Mouse (Mus musculus): ENCODE results near the gene Chrng. TPM values are rescaled to one million over a fixed set of nuclear protein-coding genes. Genes with fewer than 3 reads are reported as not detected.

Chrng gene
- not detected for total RNA-seq (2021)

GRCm38 (mm10) chr1:87204465-87204864, at the start of gene Chrng:
Gene Chrng (plus strand): TSS chr1:87204657.
- DNase-seq = no peak

GRCm38 (mm10) chr1:87155531-87156198, 48.8 kb upstream of the Chrng start:
- no peak for DNase-seq

DNA sequence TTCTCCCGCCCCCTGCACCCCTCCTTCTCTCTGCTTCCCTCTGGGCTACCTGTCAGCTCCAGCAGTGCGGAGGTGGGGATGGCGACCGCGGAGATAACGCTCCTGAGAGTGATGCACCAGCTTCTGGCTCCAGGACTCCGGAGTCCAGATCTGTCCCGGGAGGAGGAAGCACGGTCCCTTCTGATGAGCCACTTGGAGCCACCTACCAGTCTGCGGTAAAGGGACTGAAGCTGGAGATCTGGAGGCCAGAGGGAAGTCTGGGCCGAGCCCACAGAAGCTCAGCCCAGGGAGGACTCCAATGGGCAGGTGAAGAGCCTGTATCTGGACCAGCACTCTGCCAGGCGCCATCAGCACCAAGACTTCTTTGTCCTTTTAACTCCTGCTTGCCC, 48.3 kb upstream of the Chrng start, which contains the start of gene Ecel1:
TSS of gene Ecel1 (minus strand) at position 323 of the 389 bp plus-strand sequence.
- DNase-seq = no peak

GRCm38 (mm10) chr1:87159396-87159795, 45.1 kb upstream of the Chrng start:
- no peak for DNase-seq

- no peak for DNase-seq
These were observed 40.2 kb upstream of the Chrng start for GRCm38 (mm10) chr1:87164164-87164795.

DNA sequence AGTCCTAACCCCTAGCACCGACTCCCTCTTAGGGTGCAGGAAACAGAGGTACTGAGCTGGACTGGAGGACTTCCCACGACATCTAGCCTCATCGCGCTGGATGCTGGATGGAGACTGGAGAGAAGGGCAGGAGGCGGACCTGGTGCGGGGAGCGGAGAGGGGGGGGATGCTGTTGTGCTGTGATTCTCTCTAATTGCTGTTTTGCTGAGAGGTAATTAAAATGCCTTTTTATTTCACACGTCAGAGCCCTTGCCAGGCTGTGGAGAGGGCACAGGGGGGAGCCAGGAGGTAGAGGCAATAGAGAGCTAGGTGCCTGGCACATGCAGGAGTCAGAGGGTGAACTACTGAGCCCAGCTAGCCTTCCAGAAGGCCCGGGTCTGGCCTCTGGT, 39.7 kb upstream of the Chrng start:
- DNase-seq = no peak

DNA sequence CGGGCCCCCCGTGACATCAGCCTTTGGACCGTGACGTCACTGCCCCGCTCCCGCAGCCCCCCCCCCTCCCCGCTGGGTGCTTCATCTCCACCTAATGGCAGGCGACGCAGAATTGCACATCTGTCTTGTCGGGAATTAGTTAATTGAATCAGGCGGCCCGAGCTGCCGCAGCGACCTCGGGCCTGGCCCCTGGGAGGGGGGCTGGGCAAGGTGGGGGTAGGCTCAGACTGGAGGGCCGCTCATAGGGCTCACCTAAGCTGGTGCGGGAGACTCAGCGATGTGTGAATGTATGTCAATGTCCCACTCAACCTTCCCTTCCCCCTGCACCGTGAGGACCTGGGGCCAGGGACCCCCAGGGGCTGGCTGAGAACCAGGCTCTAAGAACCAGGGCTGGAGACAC, 34.0 kb upstream of the Chrng start:
- DNase-seq = no peak

DNA sequence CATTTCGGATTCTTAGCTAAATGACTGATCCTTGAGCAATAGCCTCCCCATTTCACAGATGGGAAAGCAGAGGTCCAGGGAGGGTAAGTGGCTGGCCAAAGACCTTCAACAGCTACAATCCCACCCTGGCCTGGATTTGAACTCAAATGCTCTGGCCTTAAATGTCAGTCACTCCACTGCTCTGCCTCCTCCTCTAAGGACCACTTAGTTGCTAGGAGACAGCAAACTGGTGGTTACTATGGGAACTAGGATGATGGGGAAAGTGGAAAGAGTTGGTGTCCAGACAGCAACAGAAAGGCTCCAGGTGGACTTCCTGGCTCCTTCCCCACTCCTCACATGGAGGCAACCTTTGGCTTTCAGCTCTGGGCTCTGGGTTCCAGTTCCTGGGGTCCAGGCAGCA, 33.1 kb upstream of the Chrng start:
- no peak for DNase-seq

GRCm38 (mm10) chr1:87172316-87172715, 32.1 kb upstream of the Chrng start:
- no peak for DNase-seq

- peak; percentile 47 to 67 for DNase-seq
These were observed 30.2 kb upstream of the Chrng start for GRCm38 (mm10) chr1:87174006-87174955.

DNA sequence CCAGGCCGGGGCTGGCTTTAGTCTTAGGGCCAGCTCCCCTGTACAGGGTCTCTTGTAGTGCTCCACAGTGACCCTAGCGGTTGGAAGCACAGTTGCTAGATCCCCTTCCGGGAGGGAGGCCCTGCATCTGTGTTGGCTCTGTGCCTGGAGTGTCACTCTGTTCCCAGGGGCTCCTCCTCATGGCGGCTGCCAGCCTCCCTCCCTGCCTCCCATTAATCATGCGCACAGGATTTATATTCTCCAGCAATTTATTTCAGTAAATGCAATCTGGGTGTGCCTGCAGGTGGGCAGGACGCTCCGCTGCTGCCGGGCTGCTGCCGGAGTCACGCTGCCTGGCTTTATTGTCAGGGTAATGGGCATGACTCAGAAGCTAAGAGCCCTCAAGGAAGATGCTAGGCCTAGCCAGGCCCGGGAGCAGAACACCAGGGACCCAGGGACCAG, 28.6 kb upstream of the Chrng start:
- DNase-seq = peak; percentile 60 to 66

- DNase-seq = no peak
These were observed 23.6 kb upstream of the Chrng start for GRCm38 (mm10) chr1:87180896-87181295.

DNA sequence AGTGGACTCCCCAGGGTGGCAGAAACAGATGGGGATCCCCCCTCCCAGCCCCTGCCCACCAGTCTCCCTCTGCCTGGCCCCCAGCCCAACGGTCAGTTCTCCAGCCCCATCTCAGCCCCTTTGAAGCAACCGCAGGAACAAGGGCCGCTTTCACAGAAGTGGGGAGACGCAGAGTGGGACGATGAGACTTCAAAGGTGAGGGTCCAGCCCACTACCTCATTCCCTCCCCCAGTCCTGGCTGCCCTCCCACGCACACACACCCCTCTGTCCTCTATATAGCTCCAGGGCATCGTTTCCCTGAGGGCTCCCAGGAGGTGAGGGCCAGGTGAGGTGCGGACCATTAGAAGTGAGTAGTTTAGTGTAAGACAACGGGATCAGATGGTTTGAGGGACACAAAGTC, 21.4 kb upstream of the Chrng start, which contains the start of gene Prss56:
TSS of gene Prss56 (plus strand) at position 301 of the 400 bp plus-strand sequence.
- DNase-seq = no peak

DNA sequence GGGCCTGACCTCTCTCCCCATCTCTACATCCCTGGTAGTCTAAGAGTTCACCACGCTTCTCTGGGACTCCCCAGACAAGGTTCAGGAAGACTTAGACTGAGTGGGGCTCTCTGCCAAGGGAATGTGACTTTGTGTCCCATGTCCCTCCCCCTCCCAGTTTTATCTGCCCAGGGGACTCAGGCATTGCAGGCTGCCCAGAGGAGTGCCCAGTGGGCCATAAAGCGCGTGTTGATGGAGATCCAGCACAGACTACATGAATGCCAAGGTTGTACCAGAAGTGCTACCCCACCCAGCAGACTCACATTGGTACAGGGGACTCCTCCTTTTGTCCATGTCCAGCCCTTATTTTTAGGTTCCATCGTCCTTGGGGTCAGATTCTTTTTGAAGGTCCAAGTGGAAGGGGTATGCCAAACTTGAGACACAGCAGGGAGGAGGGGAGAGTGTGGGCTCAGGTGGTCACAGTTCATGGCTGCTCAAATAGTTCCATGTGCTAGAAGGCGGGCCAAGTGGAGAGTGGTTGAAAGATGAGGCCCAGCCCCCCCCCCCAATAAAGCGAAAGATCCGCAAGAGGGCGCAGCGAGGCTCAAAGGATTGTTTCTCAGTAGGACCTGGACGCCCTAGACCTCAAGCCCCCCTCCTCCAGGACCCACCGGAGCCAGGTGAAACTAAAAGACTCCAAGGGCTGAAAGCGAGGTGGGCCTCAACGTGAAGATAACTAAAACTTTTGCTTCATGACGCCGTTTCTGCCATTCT, 20.3 kb upstream of the Chrng start:
- DNase-seq = no peak

DNA sequence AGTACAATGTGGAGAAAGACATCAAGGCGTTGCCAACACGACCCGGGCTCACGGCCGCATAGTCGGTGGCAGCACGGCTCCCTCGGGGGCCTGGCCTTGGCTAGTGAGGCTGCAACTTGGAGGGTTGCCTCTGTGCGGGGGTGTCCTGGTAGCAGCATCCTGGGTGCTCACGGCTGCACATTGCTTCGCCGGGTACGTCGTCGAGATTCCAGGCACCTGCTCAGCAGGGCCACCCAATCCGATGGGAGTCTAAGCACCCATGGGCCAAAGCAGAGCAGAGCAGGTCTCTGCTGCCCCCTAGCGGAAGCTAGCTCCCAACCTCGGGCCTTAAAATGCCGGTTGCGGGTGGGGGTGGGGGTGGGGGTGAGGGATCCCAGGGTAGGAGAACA, 19.7 kb upstream of the Chrng start:
- DNase-seq = peak; percentile 65 to 72

- no peak for DNase-seq
These were observed 18.9 kb upstream of the Chrng start for GRCm38 (mm10) chr1:87185526-87185925.

DNA sequence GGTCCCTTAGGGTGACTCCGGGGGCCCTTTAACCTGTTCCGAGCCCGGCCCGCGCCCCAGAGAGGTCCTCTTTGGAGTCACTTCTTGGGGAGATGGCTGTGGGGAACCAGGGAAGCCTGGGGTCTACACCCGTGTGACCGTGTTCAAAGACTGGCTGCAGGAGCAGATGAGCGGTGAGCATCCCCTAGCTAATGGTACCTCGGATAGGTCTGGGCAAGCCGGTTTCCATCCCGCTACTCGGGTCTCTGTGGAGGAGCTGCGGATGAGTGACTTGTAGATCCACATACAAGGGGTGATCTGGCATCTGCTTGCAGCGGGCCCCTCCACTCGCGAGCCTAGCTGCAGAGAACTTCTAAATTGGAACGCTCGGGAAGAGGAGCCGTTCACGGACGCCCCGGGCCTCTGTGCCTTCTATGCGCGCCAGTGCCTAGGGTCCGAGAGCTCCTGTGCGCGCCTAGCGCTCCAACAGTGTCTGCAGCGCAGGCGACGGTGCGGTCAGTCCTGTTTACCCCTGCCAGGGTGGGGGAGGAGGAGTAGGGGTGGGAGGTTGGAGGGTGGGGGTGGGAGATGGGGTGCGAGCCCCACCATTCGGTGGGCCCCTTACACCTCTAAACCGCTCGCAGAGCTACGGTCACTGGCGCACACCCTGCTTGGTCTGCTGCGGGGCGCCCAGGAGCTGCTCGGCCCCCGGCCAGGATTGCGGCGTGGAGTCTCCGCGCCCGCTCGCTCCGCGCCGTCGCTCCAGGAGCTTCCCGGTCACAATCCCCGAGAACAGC, 18.0 kb upstream of the Chrng start:
- no peak for DNase-seq

- DNase-seq = peak; percentile 66 to 68
These were observed 17.5 kb upstream of the Chrng start for GRCm38 (mm10) chr1:87187037-87187355.

DNA sequence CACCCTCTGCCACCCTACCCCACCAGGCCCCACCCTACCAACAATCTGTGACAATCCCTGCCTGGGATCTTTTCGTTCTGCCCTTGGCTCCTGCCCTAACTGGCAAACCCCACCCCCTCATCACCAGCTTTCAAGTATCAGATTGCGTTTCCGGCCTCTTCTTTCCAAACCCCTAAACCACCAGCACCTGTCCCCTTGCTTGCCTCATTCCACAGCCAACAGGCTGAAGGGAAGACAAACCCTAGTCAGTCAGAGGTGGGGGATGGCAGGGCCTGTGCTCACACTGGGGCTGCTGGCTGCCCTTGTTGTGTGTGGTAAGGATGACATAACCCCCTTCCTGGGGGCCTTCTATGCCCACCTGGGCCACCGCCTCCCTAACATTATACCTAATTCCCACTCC, 14.0 kb upstream of the Chrng start, which contains the start of gene Chrnd:
TSS of gene Chrnd (plus strand) at position 179 of the 400 bp plus-strand sequence.
- no peak for DNase-seq

DNA sequence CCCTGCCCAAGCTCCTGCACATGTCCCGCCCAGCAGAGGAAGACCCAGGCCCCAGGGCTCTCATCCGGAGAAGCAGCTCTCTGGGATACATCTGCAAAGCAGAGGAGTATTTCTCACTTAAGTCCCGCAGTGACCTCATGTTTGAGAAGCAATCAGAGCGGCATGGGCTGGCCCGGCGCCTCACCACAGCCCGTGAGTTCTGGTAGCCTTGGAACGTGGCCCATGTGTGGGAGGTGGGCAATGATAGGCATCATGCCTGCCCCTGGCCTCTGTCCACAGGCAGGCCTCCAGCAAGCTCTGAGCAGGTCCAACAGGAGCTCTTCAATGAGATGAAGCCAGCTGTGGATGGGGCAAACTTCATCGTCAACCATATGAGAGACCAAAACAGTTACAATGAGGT, 7.2 kb upstream of the Chrng start:
- no peak for DNase-seq
